Mouse (Mus musculus): ENCODE results near the gene Tfam. TPM values are rescaled to one million over a fixed set of nuclear protein-coding genes. Genes with fewer than 3 reads are reported as not detected.
A peak's percentile ranks its signal among the peaks of the same experiment; 100 is the strongest.

Tfam gene
- polyA plus RNA-seq, 1 experiment from 2014 or later, result 33.4 TPM

- ATAC-seq, result no peak
- 0 out of 2 replicates have a peak, but pooled peaks cover 2% of the 10 kb centered on the region for H3K9me3 ChIP-seq (ENCODE audit: low read length)
- H3K4me3 ChIP-seq (ENCODE audit: low read depth, low read length), result no peak overlapping the region
- DNase-seq, result no peak
- H3K27me3 ChIP-seq (ENCODE audit: insufficient read depth, low read length), result no peaks in the 10 kb centered on the region
- no peaks in the 10 kb centered on the region for H3K4me1 ChIP-seq (ENCODE audit: insufficient read depth)
- H3K27ac ChIP-seq (ENCODE audit: low read depth), result no peak overlapping the region
- no peaks in the 10 kb centered on the region for H3K36me3 ChIP-seq (replicated peaks; ENCODE audit: insufficient read depth, low read length)
- TF ChIP-seq EP300 (IDR thresholded peaks at IDR 0.05; ENCODE audit: low read depth) (no peak), CTCF (IDR thresholded peaks at IDR 0.05; ENCODE audit: low read depth) (no peak)
- 61% methylated on average over 4 of the region's 4 CpGs for WGBS (ENCODE audit: insufficient replicate concordance)
- no peak overlapping the region for H3K4me2 ChIP-seq (ENCODE audit: low read depth, low read length)
- H3K9ac ChIP-seq (replicated peaks), result no peak overlapping the region
These were observed 56.1 kb downstream of the Tfam start for GRCm38 (mm10) chr10:71181931-71182330.

DNA sequence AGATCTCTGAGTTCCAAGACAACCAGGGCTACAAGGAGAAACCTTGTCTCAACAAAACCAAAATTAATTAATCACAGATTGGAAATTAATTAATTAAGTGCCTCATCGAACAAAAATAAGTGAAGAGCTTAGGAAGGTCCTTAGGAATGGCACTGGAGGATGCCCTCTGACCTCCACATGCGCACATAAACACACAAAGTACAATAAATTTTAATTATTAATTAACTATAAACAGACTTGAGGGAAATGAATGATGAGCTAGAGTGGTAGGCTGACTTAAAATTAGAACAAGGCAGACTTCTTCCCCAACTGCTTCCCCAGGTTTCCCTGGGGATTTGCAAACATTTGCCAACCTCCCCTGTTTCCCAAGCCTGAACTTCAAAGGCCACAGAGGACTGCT, 57.0 kb downstream of the Tfam start:
- ATAC-seq (no peak), DNase-seq (no peak)
- Histone ChIP-seq H3K4me3 (ENCODE audit: low read depth, low read length) (no peak overlapping the region), H3K4me1 (ENCODE audit: insufficient read depth) (no peaks in the 10 kb centered on the region), H3K36me3 (replicated peaks; ENCODE audit: insufficient read depth, low read length) (no peaks in the 10 kb centered on the region), H3K27ac (ENCODE audit: low read depth) (no peak overlapping the region), H3K27me3 (ENCODE audit: insufficient read depth, low read length) (no peaks in the 10 kb centered on the region), H3K9ac (replicated peaks) (no peak overlapping the region), H3K9me3 (ENCODE audit: low read length) (0 out of 2 replicates have a peak, but pooled peaks cover 2% of the 10 kb centered on the region), H3K4me2 (ENCODE audit: low read depth, low read length) (no peak overlapping the region)
- TF ChIP-seq CTCF (IDR thresholded peaks at IDR 0.05; ENCODE audit: low read depth) (no peak), EP300 (IDR thresholded peaks at IDR 0.05; ENCODE audit: low read depth) (no peak)
- 79% methylated on average over 2 of the region's 2 CpGs for WGBS (ENCODE audit: insufficient replicate concordance)

GRCm38 (mm10) chr10:71180057-71180456, 58.0 kb downstream of the Tfam start:
- Histone ChIP-seq H3K4me2 (ENCODE audit: low read depth, low read length) (no peak overlapping the region), H3K4me1 (ENCODE audit: insufficient read depth) (no peaks in the 10 kb centered on the region), H3K36me3 (replicated peaks; ENCODE audit: insufficient read depth, low read length) (no peaks in the 10 kb centered on the region), H3K9ac (replicated peaks) (no peak overlapping the region), H3K9me3 (ENCODE audit: low read length) (0 out of 2 replicates have a peak, but pooled peaks cover 2% of the 10 kb centered on the region), H3K27me3 (ENCODE audit: insufficient read depth, low read length) (no peaks in the 10 kb centered on the region), H3K4me3 (ENCODE audit: low read depth, low read length) (no peak overlapping the region), H3K27ac (ENCODE audit: low read depth) (no peak overlapping the region)
- WGBS (ENCODE audit: insufficient replicate concordance), result 66% methylated on average over 2 of the region's 2 CpGs
- ATAC-seq (no peak), DNase-seq (no peak)
- TF ChIP-seq CTCF (IDR thresholded peaks at IDR 0.05; ENCODE audit: low read depth) (peak; percentile 30), EP300 (IDR thresholded peaks at IDR 0.05; ENCODE audit: low read depth) (no peak)

DNA sequence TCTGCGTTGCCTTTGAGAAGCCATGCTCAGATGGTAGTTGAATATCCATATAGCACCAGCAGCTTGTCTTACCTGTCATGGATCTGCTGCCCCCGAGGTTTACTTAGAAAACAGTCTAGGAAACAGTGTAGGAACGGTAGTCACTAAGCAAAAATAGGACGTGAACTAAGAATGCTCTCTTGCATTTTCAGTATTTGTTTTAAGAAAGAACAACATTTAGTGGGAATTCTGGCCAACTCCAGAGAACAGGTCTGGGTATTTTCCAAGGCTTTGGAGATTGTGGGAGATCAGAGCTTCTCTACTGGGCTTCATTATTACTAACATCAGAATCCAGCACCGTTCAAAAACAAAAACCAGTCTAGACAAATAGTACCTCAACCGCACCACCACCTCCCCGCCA, 60.9 kb downstream of the Tfam start:
- no peaks in the 10 kb centered on the region for H3K4me1 ChIP-seq (ENCODE audit: insufficient read depth)
- H3K9ac ChIP-seq (replicated peaks), result no peak overlapping the region
- no peaks in the 10 kb centered on the region for H3K36me3 ChIP-seq (replicated peaks; ENCODE audit: insufficient read depth, low read length)
- ATAC-seq, result no peak
- no peak for DNase-seq
- no peak overlapping the region for H3K4me2 ChIP-seq (ENCODE audit: low read depth, low read length)
- H3K9me3 ChIP-seq (ENCODE audit: low read length), result 0 out of 2 replicates have a peak, but pooled peaks cover 2% of the 10 kb centered on the region
- H3K27me3 ChIP-seq (ENCODE audit: insufficient read depth, low read length), result no peaks in the 10 kb centered on the region
- TF ChIP-seq CTCF (IDR thresholded peaks at IDR 0.05; ENCODE audit: low read depth), result no peak
- no peak for TF ChIP-seq EP300 (IDR thresholded peaks at IDR 0.05; ENCODE audit: low read depth)
- WGBS (ENCODE audit: insufficient replicate concordance), result 67% methylated on average over 7 of the region's 7 CpGs
- H3K4me3 ChIP-seq (ENCODE audit: low read depth, low read length), result no peak overlapping the region
- no peak overlapping the region for H3K27ac ChIP-seq (ENCODE audit: low read depth)

DNA sequence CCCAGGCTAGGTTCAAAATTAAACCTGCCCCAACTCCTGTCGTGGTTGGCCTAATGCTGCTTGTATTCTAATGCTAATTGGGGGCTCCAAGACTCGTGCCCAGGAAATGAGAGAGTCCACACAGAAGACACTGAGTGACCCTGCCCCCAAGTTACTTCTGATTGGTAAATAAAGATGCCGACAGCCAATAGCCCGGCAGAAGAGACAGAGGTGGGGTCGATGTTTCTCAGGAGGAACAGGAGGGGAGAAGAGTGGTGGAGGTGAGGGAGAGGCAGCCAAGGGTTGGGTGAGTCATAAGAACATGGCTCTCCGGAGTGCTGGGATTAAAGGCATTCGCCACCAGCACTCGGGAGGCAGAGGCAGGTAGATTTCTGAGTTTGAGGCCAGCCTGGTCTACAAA, 61.7 kb downstream of the Tfam start:
- Histone ChIP-seq H3K4me1 (ENCODE audit: insufficient read depth) (no peaks in the 10 kb centered on the region), H3K27ac (ENCODE audit: low read depth) (no peak overlapping the region), H3K9ac (replicated peaks) (no peak overlapping the region), H3K36me3 (replicated peaks; ENCODE audit: insufficient read depth, low read length) (no peaks in the 10 kb centered on the region), H3K9me3 (ENCODE audit: low read length) (0 out of 2 replicates have a peak, but pooled peaks cover 2% of the 10 kb centered on the region), H3K4me3 (ENCODE audit: low read depth, low read length) (no peak overlapping the region), H3K27me3 (ENCODE audit: insufficient read depth, low read length) (no peaks in the 10 kb centered on the region), H3K4me2 (ENCODE audit: low read depth, low read length) (no peak overlapping the region)
- TF ChIP-seq CTCF (IDR thresholded peaks at IDR 0.05; ENCODE audit: low read depth), result no peak
- no peak for TF ChIP-seq EP300 (IDR thresholded peaks at IDR 0.05; ENCODE audit: low read depth)
- WGBS (ENCODE audit: insufficient replicate concordance), result 73% methylated on average over 8 of the region's 8 CpGs
- DNase-seq (no peak), ATAC-seq (no peak)

Other genes starting within 250 kb of the Tfam start
- gene Bicc1, start 78.6 kb downstream of the Tfam start, polyA plus RNA-seq (2015; fragmentation: Nextera tagmentation; extraction: Ambion mirVana), result 2.9 and 3.0 TPM in 2 replicates
- 6.9 and 8.8 TPM in 2 replicates for gene Ube2d1, start 47.0 kb upstream of the Tfam start, polyA plus RNA-seq (2015; fragmentation: Nextera tagmentation; extraction: Ambion mirVana)
- gene Cisd1, start 106.7 kb upstream of the Tfam start, polyA plus RNA-seq (2015; fragmentation: Nextera tagmentation; extraction: Ambion mirVana), result 261 and 297 TPM in 2 replicates
- gene Ipmk, start 109.5 kb upstream of the Tfam start, polyA plus RNA-seq (2015; fragmentation: Nextera tagmentation; extraction: Ambion mirVana), result 9.4 and 10.9 TPM in 2 replicates